Mouse (Mus musculus): Measurements from ENCODE around the gene Gpd2.

DNA sequence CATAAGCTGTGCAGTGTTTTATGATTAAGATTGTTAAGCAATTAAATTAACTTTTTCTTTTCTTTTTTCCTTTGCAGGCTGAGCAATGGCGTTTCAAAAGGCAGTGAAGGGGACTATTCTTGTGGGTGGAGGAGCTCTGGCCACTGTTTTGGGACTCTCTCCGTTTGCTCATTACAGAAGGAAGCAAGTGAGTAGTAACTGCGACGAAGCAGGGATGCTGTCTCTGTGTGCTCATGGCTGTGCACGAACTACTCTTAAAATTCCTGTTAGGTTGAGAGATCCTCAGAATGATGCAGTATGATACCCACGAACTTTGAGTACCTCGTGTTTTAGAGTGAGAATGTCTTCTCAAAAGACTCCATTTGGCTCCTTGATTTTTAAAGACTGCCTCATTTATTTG, 30.5 kb downstream of the Gpd2 start:
- TF ChIP-seq GATA1 (IDR thresholded peaks at IDR 0.05; ENCODE audit: borderline replicate concordance, low read length) = no peak
- no peak for TF ChIP-seq FLI1 (IDR thresholded peaks at IDR 0.05; ENCODE audit: low read length)

Data from megakaryocyte, embryonic 14.5 days (primary cell).